Mouse (Mus musculus): ENCODE measurements around the gene Pigx.

The Pigx gene

GRCm38 (mm10) chr16:32058817-32059216, 40.7 kb downstream of the Pigx start:
- no peak for DNase-seq (ENCODE audit: low read depth)

- DNase-seq (ENCODE audit: low read depth) = peak; percentile 42
Measured at GRCm38 (mm10) chr16:32042367-32042766, 57.2 kb downstream of the Pigx start.

Data from NIH3T3 (cell line).